Mouse (Mus musculus) forebrain, embryonic 11.5 days (tissue): ENCODE results near the gene Tspan32. TPM values are rescaled to one million over a fixed set of nuclear protein-coding genes. Genes with fewer than 3 reads are reported as not detected.

ENCODE experiments used
- ATAC-seq: fragments of 200-750 bp; cut with Nextera tagmentation; replicated peaks from 2 replicates; pipeline ENCODE4 v1.8.0; 2017; ENCODE audit warnings: moderate TSS enrichment; ENCODE audit not compliant: low FRiP score
- DNase-seq: peaks from one replicate; pipeline ENCODE4 v3.0.0-alpha.2; 2017; ENCODE audit warnings: low spot score
- H3K27ac ChIP-seq: fragments of 300-500 bp; sonication (generic); 2 replicates; pipeline ENCODE4 v1.5.1; 2014; ENCODE audit warnings: low read depth, low read length
- H3K27me3 ChIP-seq: fragments of 300-500 bp; sonication (generic); 2 replicates; pipeline ENCODE4 v1.6.1; 2014; ENCODE audit warnings: mild to moderate bottlenecking, low read length, mixed read lengths; ENCODE audit not compliant: control insufficient read depth, insufficient read depth
- H3K36me3 ChIP-seq: fragments of 300-500 bp; sonication (generic); 2 replicates; pipeline ENCODE4 v1.6.1; 2014; ENCODE audit warnings: mild to moderate bottlenecking, low read length, moderate library complexity, mixed read lengths; ENCODE audit not compliant: control insufficient read depth, insufficient read depth
- H3K4me1 ChIP-seq: fragments of 300-500 bp; sonication (generic); replicated peaks from 2 replicates; pipeline ENCODE4 v1.6.1; 2014; ENCODE audit warnings: low read length, mixed read lengths; ENCODE audit not compliant: control insufficient read depth, insufficient read depth
- H3K4me2 ChIP-seq: fragments of 300-500 bp; sonication (generic); 2 replicates; pipeline ENCODE4 v1.6.1; 2014; ENCODE audit warnings: low read depth, mild to moderate bottlenecking, low read length, moderate library complexity, mixed read lengths; ENCODE audit not compliant: severe bottlenecking
- H3K4me3 ChIP-seq: fragments of 300-500 bp; sonication (generic); 2 replicates; pipeline ENCODE4 v1.5.1; 2014; ENCODE audit warnings: low read depth, low read length
- H3K9ac ChIP-seq: fragments of 300-500 bp; sonication (generic); 2 replicates; pipeline ENCODE4 v1.6.1; 2014; ENCODE audit warnings: low read length
- H3K9me3 ChIP-seq: fragments of 300-500 bp; sonication (generic); 2 replicates; pipeline ENCODE4 v1.6.1; 2016; ENCODE audit warnings: low read length, mixed read lengths; ENCODE audit not compliant: control insufficient read depth
- WGBS: fragments of 180-500 bp; shearing (Covaris S2); extraction: QIAGEN DNeasy Blood & Tissue Kit; methylation state at CpG from one replicate; pipeline ENCODE4 v1.1.7; 2014; 5-methylcytosine and 5-hydroxymethylcytosine counted together
- polyA plus RNA-seq: library from polyadenylated mRNA; unstranded; fragments of >200 nt; fragmentation: Nextera tagmentation; extraction: Ambion mirVana; gene quantifications from 2 replicates; pipeline ENCODE4 v1.2.1, GENCODE M21; 2014

Gene Tspan32
- polyA plus RNA-seq, 1 experiment from 2014 or later: 5.3 TPM

GRCm38 (mm10) chr7:143034519-143035450, 29.9 kb downstream of the Tspan32 start:
- DNase-seq: no peak
- H3K36me3 ChIP-seq: no peaks in the 10 kb centered on the region
- H3K9me3 ChIP-seq: no peaks in the 10 kb centered on the region
- H3K4me1 ChIP-seq: no peaks in the 10 kb centered on the region
- no peak overlapping the region for H3K9ac ChIP-seq
- no peak overlapping the region for H3K27ac ChIP-seq
- no peak for ATAC-seq
- no peak overlapping the region for H3K4me2 ChIP-seq
- no peaks in the 10 kb centered on the region for H3K27me3 ChIP-seq
- 94% methylated on average over 8 of the region's 8 CpGs for WGBS
- H3K4me3 ChIP-seq: no peak overlapping the region

GRCm38 (mm10) chr7:143036787-143037186, 31.9 kb downstream of the Tspan32 start:
- ATAC-seq (no peak), DNase-seq (no peak)
- Histone ChIP-seq H3K4me1 (no peaks in the 10 kb centered on the region), H3K4me3 (no peak overlapping the region), H3K27me3 (no peaks in the 10 kb centered on the region), H3K9ac (no peak overlapping the region), H3K9me3 (no peaks in the 10 kb centered on the region), H3K27ac (no peak overlapping the region), H3K36me3 (no peaks in the 10 kb centered on the region), H3K4me2 (no peak overlapping the region)
- WGBS: 82% methylated on average over 3 of the region's 3 CpGs

GRCm38 (mm10) chr7:143037306-143037705, 32.5 kb downstream of the Tspan32 start:
- 90% methylated on average over 4 of the region's 4 CpGs for WGBS
- no peak for ATAC-seq
- no peak overlapping the region for H3K4me3 ChIP-seq

GRCm38 (mm10) chr7:143038174-143038931, 33.5 kb downstream of the Tspan32 start:
- Histone ChIP-seq H3K27me3 (no peaks in the 10 kb centered on the region), H3K4me1 (no peaks in the 10 kb centered on the region), H3K4me2 (no peak overlapping the region), H3K27ac (no peak overlapping the region), H3K36me3 (no peaks in the 10 kb centered on the region), H3K9ac (no peak overlapping the region), H3K9me3 (no peaks in the 10 kb centered on the region), H3K4me3 (no peak overlapping the region)
- no peak for DNase-seq
- no peak for ATAC-seq
- WGBS: 89% methylated on average over 3 of the region's 3 CpGs

More at GRCm38 (mm10) chr7:143037306-143037705, 32.5 kb downstream of the Tspan32 start:
- no peak overlapping the region for H3K27ac ChIP-seq
- no peaks in the 10 kb centered on the region for H3K9me3 ChIP-seq
- no peak overlapping the region for H3K4me2 ChIP-seq
- no peak overlapping the region for H3K9ac ChIP-seq
- no peaks in the 10 kb centered on the region for H3K4me1 ChIP-seq
- no peak for DNase-seq
- no peaks in the 10 kb centered on the region for H3K36me3 ChIP-seq
- H3K27me3 ChIP-seq: no peaks in the 10 kb centered on the region

GRCm38 (mm10) chr7:143040561-143040960, 35.7 kb downstream of the Tspan32 start:
- no peaks in the 10 kb centered on the region for H3K4me1 ChIP-seq
- H3K4me3 ChIP-seq: no peak overlapping the region
- H3K9ac ChIP-seq: no peak overlapping the region
- H3K9me3 ChIP-seq: no peaks in the 10 kb centered on the region
- H3K36me3 ChIP-seq: no peaks in the 10 kb centered on the region
- WGBS: 92% methylated on average over 3 of the region's 3 CpGs
- H3K4me2 ChIP-seq: no peak overlapping the region
- H3K27me3 ChIP-seq: no peaks in the 10 kb centered on the region
- no peak overlapping the region for H3K27ac ChIP-seq
- DNase-seq (no peak), ATAC-seq (no peak)

GRCm38 (mm10) chr7:143041138-143041822, 36.4 kb downstream of the Tspan32 start:
- WGBS: 90% methylated on average over 3 of the region's 3 CpGs

GRCm38 (mm10) chr7:143042089-143042488, 37.2 kb downstream of the Tspan32 start:
- H3K9me3 ChIP-seq: no peaks in the 10 kb centered on the region
- H3K4me2 ChIP-seq: no peak overlapping the region
- no peaks in the 10 kb centered on the region for H3K27me3 ChIP-seq
- no peak for DNase-seq
- no peaks in the 10 kb centered on the region for H3K4me1 ChIP-seq
- H3K9ac ChIP-seq: no peak overlapping the region
- WGBS: 74% methylated on average over 3 of the region's 3 CpGs
- no peak for ATAC-seq
- H3K4me3 ChIP-seq: no peak overlapping the region
- H3K36me3 ChIP-seq: no peaks in the 10 kb centered on the region
- H3K27ac ChIP-seq: no peak overlapping the region

More at GRCm38 (mm10) chr7:143041138-143041822, 36.4 kb downstream of the Tspan32 start:
- ATAC-seq (no peak), DNase-seq (no peak)
- no peak overlapping the region for H3K27ac ChIP-seq
- H3K4me3 ChIP-seq: no peak overlapping the region
- no peaks in the 10 kb centered on the region for H3K4me1 ChIP-seq
- H3K4me2 ChIP-seq: no peak overlapping the region
- no peaks in the 10 kb centered on the region for H3K27me3 ChIP-seq
- no peak overlapping the region for H3K9ac ChIP-seq
- no peaks in the 10 kb centered on the region for H3K36me3 ChIP-seq
- no peaks in the 10 kb centered on the region for H3K9me3 ChIP-seq

- Histone ChIP-seq H3K4me2 (no peak overlapping the region), H3K4me3 (no peak overlapping the region), H3K36me3 (no peaks in the 10 kb centered on the region), H3K4me1 (no peaks in the 10 kb centered on the region), H3K27ac (no peak overlapping the region), H3K27me3 (no peaks in the 10 kb centered on the region), H3K9me3 (no peaks in the 10 kb centered on the region), H3K9ac (no peak overlapping the region)
- 93% methylated on average over 3 of the region's 3 CpGs for WGBS
- DNase-seq: no peak
- no peak for ATAC-seq
Measured at GRCm38 (mm10) chr7:143042897-143043300, 38.1 kb downstream of the Tspan32 start.
